Mouse (Mus musculus): ENCODE data around the gene Eln.

GRCm38 (mm10) chr5:134677491-134677890 lies 69.6 kb downstream of the Eln start:
- TF ChIP-seq ZNF384 (IDR thresholded peaks at IDR 0.05; ENCODE audit: low read depth, low read length): no peak
- TF ChIP-seq MAFK (IDR thresholded peaks at IDR 0.05; ENCODE audit: insufficient read depth, low read depth, low read length): no peak
